ENCODE assay signal across 28 mouse cellular contexts in the genomic region with DNA sequence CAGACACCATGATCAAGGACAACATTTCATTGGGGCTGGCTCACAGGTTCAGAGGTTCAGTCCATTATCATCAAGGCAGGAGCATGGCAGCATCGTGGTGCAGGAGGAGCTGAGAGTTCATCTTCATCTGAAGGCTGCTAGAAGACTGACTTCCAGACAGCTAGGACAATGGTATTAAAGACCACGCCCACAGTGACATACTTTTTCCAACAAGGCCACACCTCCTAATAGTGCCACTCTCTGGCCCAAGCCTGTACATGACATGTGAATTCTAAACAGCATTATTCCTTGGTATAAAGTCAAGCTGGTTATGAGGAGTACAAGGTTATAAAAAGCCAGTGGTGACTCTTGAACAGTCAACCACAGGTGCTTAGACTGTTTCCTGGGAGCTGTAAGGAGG. TPM values are rescaled to one million over a fixed set of nuclear protein-coding genes. Genes with fewer than 3 reads are reported as not detected.
DNase-seq lines count a peak whose midpoint lies in the region; ATAC-seq and TF ChIP-seq lines count a peak whose summit lies in the region.
"Had no signal": no experiment of that assay in that cellular context is flagged by ENCODE, and none has a peak within 500 bp of the region (broad histone marks: within the 10 kb centered on the region; RNA-seq: fewer than 3 reads in every experiment).

No protein-coding gene starts in this region.

- ATAC-seq in lung, embryonic 14.5 days (ENCODE audit: insufficient read depth), result no peak
- ATAC-seq in erythroid progenitor cell, adult 5-6 weeks (replicated peaks; ENCODE audit: low FRiP score, poor library complexity, severe bottlenecking), result no peak
- ATAC-seq: activated CD4-positive, CD25-positive, alpha-beta regulatory T cell, adult 4 months; CD4-positive, CD25-positive, alpha-beta regulatory T cell, adult 4 months; forebrain, embryonic 15.5 days; intestine, embryonic 15.5 days; Patski had no signal

- no peak overlapping the region for H3K4me2 ChIP-seq in lung, embryonic 14.5 days
- H3K4me2 ChIP-seq in CH12.LX (ENCODE audit: insufficient read depth, low read depth, poor library complexity, severe bottlenecking), result no peak overlapping the region
- H3K4me2 ChIP-seq: forebrain, embryonic 12.5 days; forebrain, embryonic 15.5 days; heart, embryonic 13.5 days; hindbrain, embryonic 12.5 days; hindbrain, embryonic 15.5 days; intestine, embryonic 15.5 days had no signal

- no peaks in the 10 kb centered on the region for H3K9me3 ChIP-seq in lung, embryonic 14.5 days (ENCODE audit: low read depth, low read length)
- peaks cover 2% of the 10 kb centered on the region for H3K9me3 ChIP-seq in CH12.LX (replicated peaks; ENCODE audit: low read length)
- H3K9me3 ChIP-seq in forebrain, embryonic 10.5 days, result no peaks in the 10 kb centered on the region
- H3K9me3 ChIP-seq: forebrain, embryonic 12.5 days; forebrain, embryonic 15.5 days; G1E; heart, embryonic 10.5 days; heart, embryonic 13.5 days; hindbrain, embryonic 12.5 days; hindbrain, embryonic 15.5 days; intestine, embryonic 15.5 days had no signal

- H3K4me3 ChIP-seq in lung, embryonic 14.5 days (ENCODE audit: low read depth, low read length), result no peak overlapping the region
- H3K4me3 ChIP-seq in CH12.LX (replicated peaks in 1 of 3; ENCODE audit: low read depth in 2 of 3, low read length in 2 of 3, poor library complexity in 1 of 3), result no peak overlapping the region
- H3K4me3 ChIP-seq in forebrain, embryonic 10.5 days, result no peak overlapping the region
- H3K4me3 ChIP-seq: forebrain, embryonic 12.5 days; forebrain, embryonic 15.5 days; heart, adult 2 months; heart, embryonic 10.5 days; heart, embryonic 13.5 days; hindbrain, embryonic 12.5 days; hindbrain, embryonic 15.5 days; intestine, embryonic 15.5 days had no signal

- DNase-seq in lung, embryonic 14.5 days, result peak; percentile 19
- DNase-seq in lung, postnatal 25 days (ENCODE audit: low spot score), result no peak
- peak; percentile 49 for DNase-seq in CH12.LX (ENCODE audit: extremely low read depth)
- peak; percentile 77 for DNase-seq in ZHBTc4 (ENCODE audit: low read depth, low spot score)
- no peak for DNase-seq in forebrain, embryonic 10.5 days (ENCODE audit: extremely low spot score, low spot score)
- DNase-seq: adrenal gland, adult 8-10 months; adrenal gland, postnatal 25 days; cerebellum, adult 11-12 months; cerebellum, adult 8-10 months; cerebellum, postnatal 10 days; cerebellum, postnatal 36 days; gastrocnemius, postnatal 25 days; heart, adult 2 months; heart, postnatal 14 days; heart, postnatal 4 days; kidney, adult 11 months had no signal

- no peak overlapping the region for H3K27ac ChIP-seq in lung, embryonic 14.5 days (ENCODE audit: low read depth)
- no peak overlapping the region for H3K27ac ChIP-seq in CH12.LX (ENCODE audit: insufficient read depth, low read depth)
- H3K27ac ChIP-seq in forebrain, embryonic 10.5 days, result no peak overlapping the region
- H3K27ac ChIP-seq: forebrain, embryonic 12.5 days; heart, adult 2 months; heart, embryonic 10.5 days; heart, embryonic 13.5 days; hindbrain, embryonic 12.5 days; intestine, embryonic 15.5 days had no signal

- H3K4me1 ChIP-seq in lung, embryonic 14.5 days (ENCODE audit: insufficient read depth), result no peaks in the 10 kb centered on the region
- H3K4me1 ChIP-seq in CH12.LX (ENCODE audit: control insufficient read depth in 1 of 2, insufficient read depth in 2 of 2), result peaks cover 3 to 30% of the 10 kb centered on the region in 2 experiments; a peak in 3 of 4 replicates
- 0 out of 2 replicates have a peak, but pooled peaks cover 7% of the 10 kb centered on the region for H3K4me1 ChIP-seq in forebrain, embryonic 10.5 days
- H3K4me1 ChIP-seq: heart, embryonic 13.5 days; intestine, embryonic 15.5 days had no signal

- in situ Hi-C loops in CH12.LX (cut with MboI; ENCODE audit: low pct_ligation_motif_present, low pct_unique_long_range_greater_than_20kb, low sequenced_read_pairs), result no loop called here

- no peak for TF ChIP-seq EP300 in CH12.LX (IDR thresholded peaks at IDR 0.05; ENCODE audit: low read length)

- H3K9ac ChIP-seq in lung, embryonic 14.5 days, result no peak overlapping the region
- no peak overlapping the region for H3K9ac ChIP-seq in CH12.LX (ENCODE audit: insufficient read depth, low read depth)
- H3K9ac ChIP-seq: forebrain, embryonic 12.5 days; forebrain, embryonic 15.5 days; heart, embryonic 13.5 days; hindbrain, embryonic 12.5 days; hindbrain, embryonic 15.5 days; intestine, embryonic 15.5 days had no signal

- H3K79me2 ChIP-seq in CH12.LX (replicated peaks; ENCODE audit: control insufficient read depth, extremely low read depth, insufficient read depth, poor library complexity, severe bottlenecking), result no peaks in the 10 kb centered on the region

- WGBS in lung, embryonic 14.5 days, result 77% methylated on average over 2 of the region's 2 CpGs
- WGBS in forebrain, embryonic 10.5 days, result 86% methylated on average over 2 of the region's 2 CpGs

- TF ChIP-seq POLR2A in CH12.LX (IDR thresholded peaks at IDR 0.05; ENCODE audit: low read depth, low read length), result no peak

- H3K27me3 ChIP-seq in lung, embryonic 14.5 days (ENCODE audit: insufficient read depth, low read length), result no peaks in the 10 kb centered on the region
- H3K27me3 ChIP-seq in CH12.LX (replicated peaks), result no peaks in the 10 kb centered on the region
- H3K27me3 ChIP-seq in forebrain, embryonic 10.5 days (ENCODE audit: poor library complexity, severe bottlenecking), result no peaks in the 10 kb centered on the region
- H3K27me3 ChIP-seq: forebrain, embryonic 12.5 days; forebrain, embryonic 15.5 days; heart, embryonic 13.5 days; hindbrain, embryonic 12.5 days; hindbrain, embryonic 15.5 days; intestine, embryonic 15.5 days; Patski had no signal

- TF ChIP-seq RAD21 in CH12.LX (IDR thresholded peaks at IDR 0.05; ENCODE audit: low read depth, low read length), result no peak

- H3K36me3 ChIP-seq in lung, embryonic 14.5 days (ENCODE audit: insufficient read depth), result no peaks in the 10 kb centered on the region
- H3K36me3 ChIP-seq in CH12.LX (replicated peaks in 1 of 2; ENCODE audit: control insufficient read depth in 1 of 2, insufficient read depth in 1 of 2, low read length in 1 of 2), result no peaks in the 10 kb centered on the region
- H3K36me3 ChIP-seq in forebrain, embryonic 10.5 days (replicated peaks), result no peaks in the 10 kb centered on the region; the same call in 1 of the 2 replicates
- H3K36me3 ChIP-seq: G1E; heart, embryonic 10.5 days; heart, embryonic 13.5 days; intestine, embryonic 15.5 days had no signal

- dilution Hi-C loops in CH12.LX (cut with MboI; ENCODE audit: extremely low pct_ligation_motif_present, extremely low pct_unique_long_range_greater_than_20kb, low sequenced_read_pairs), result no loop called here

- TF ChIP-seq CTCF in lung, embryonic 14.5 days (IDR thresholded peaks at IDR 0.05; ENCODE audit: low read depth), result no peak
- TF ChIP-seq CTCF in CH12.LX (conservative IDR thresholded peaks at IDR 0.05 in 1 of 2, IDR thresholded peaks at IDR 0.05 in 1 of 2; ENCODE audit: low read depth in 2 of 2, low read length in 2 of 2), result no peak; a peak in 1 of 4 replicates

TF ChIP-seq in CH12.LX, 34 proteins besides CTCF, POLR2A, EP300 and RAD21:
- TF ChIP-seq JUND (conservative IDR thresholded peaks at IDR 0.05; ENCODE audit: low read depth, low read length) (0 out of 2 replicates have a peak, but pooled peaks have one; percentile 29), MYC (IDR thresholded peaks at IDR 0.05; ENCODE audit: low read depth, low read length) (no peak), IRF4 (IDR thresholded peaks at IDR 0.05; ENCODE audit: low read depth, low read length) (no peak)

RNA-seq across cellular contexts. Expression of a gene that starts 43.0 kb away (rescaled TPM):
- polyA plus RNA-seq in lung, embryonic 14.5 days (2014; fragmentation: Nextera tagmentation; extraction: Ambion mirVana), result 1.5 and 1.8 TPM in 2 replicates
- total RNA-seq in CH12.LX (2012; rRNA removed) (0.04 TPM in 1 of 2 replicates, not detected in the other), CH12.LX (2014; rRNA removed) (not detected in 2 replicates)
- 0.11 and 0.19 TPM in 2 replicates for polyA plus RNA-seq in CH12.LX (2012; ENCODE audit: insufficient read length, low read depth)
- 8.3 and 9.1 TPM in 2 replicates for polyA plus RNA-seq in forebrain, embryonic 10.5 days (2016; fragmentation: Nextera tagmentation; extraction: Ambion mirVana)
- 0.36 and 0.42 TPM in 2 replicates for total RNA-seq in erythroid progenitor cell, adult 5-6 weeks (2015; ENCODE audit: low replicate concordance)
- total RNA-seq in erythroid progenitor cell, adult 5-6 weeks (2017; ENCODE audit: low replicate concordance), result 0.61 and 0.64 TPM in 2 replicates
- polyA plus RNA-seq: G1E had no signal

RNA-seq across cellular contexts. Expression of a gene that starts 47.4 kb away (rescaled TPM):
- 63.5 and 68.2 TPM in 2 replicates for polyA plus RNA-seq in lung, embryonic 14.5 days (2014; fragmentation: Nextera tagmentation; extraction: Ambion mirVana)
- total RNA-seq in CH12.LX (2012; rRNA removed) (59.7 and 69.9 TPM in 2 replicates), CH12.LX (2014; rRNA removed) (37.8 and 39.5 TPM in 2 replicates)
- polyA plus RNA-seq in CH12.LX (2012; ENCODE audit: insufficient read length, low read depth), result 56.2 and 67.2 TPM in 2 replicates
- polyA plus RNA-seq in forebrain, embryonic 10.5 days (2016; fragmentation: Nextera tagmentation; extraction: Ambion mirVana), result 62.1 and 66.9 TPM in 2 replicates
- 4.0 and 8.0 TPM in 2 replicates for total RNA-seq in erythroid progenitor cell, adult 5-6 weeks (2015; ENCODE audit: low replicate concordance)
- 3.6 and 4.7 TPM in 2 replicates for total RNA-seq in erythroid progenitor cell, adult 5-6 weeks (2017; ENCODE audit: low replicate concordance)

Comparison
In these comparisons a context has a peak if more than half of its experiments do, and no peak if none do; other contexts are left out.
1. DNase-seq: peak in lung, embryonic 14.5 days (single experiment), CH12.LX (single experiment) and ZHBTc4 (single experiment); none in lung, postnatal 25 days (single experiment) and forebrain, embryonic 10.5 days (single experiment).